Mouse (Mus musculus) lung, postnatal 10 days (tissue): Measurements from ENCODE around the gene Olfr463.

ENCODE experiments used
- DNase-seq: peaks from one replicate; pipeline ENCODE4 v3.0.0; 2021

Olfr463 gene

DNA sequence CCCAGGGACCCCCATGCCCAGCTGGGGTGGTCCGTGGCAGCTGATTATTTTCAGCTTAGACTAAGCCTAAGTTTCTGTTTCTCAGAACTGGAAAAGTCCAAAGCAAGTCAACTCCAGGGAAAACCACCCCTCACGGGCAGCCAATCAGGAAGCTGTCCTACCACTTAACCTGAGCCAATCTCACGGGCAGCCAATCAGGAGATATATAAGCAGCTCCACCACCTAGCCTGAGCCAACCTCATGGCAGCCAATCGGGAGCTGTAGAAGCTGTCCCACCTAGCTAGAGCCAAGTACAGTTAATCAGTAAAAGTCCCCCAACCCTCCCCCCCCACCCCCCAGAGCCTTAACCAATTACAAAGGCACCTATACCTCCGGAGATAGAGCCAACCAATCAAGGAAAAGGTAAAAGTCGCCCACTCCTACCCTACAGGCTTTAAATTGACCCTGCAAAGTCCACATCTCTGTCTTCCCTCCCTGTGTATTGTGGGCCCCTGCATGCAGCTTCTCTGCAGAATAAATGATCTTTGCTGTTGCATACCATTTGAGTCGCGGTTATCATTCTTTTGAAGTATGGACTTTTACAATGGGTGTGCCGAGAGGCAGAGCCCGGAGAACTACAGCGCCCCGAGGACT, 50.1 kb downstream of the Olfr463 start:
- no peak for DNase-seq
